Mouse (Mus musculus) cerebellum, adult 11-12 months (tissue): Measurements from ENCODE around the gene Ybx1.

Source experiments
- DNase-seq: peaks from one replicate; pipeline ENCODE4 v3.0.0; 2022

Gene Ybx1

DNA sequence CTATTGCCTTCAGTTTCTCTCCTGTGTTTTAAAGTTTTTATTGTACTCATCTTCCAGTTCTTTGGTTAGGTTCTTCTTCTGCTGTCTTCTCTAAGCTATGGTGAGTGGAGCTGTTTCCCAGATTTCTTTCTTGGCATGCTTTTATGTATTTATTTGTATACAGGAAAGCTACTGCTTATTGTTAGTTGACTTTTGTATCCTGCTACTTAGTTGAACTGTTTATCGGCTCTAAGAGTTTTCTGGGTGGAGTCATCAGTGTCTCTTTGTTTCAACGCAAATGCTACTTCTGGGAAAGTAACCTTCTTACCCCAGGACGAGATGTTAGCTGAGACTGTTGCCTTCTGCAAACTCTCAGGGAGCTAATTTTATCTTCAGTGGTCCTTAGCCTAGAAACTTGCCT, 30.9 kb downstream of the Ybx1 start:
- DNase-seq = no peak

DNA sequence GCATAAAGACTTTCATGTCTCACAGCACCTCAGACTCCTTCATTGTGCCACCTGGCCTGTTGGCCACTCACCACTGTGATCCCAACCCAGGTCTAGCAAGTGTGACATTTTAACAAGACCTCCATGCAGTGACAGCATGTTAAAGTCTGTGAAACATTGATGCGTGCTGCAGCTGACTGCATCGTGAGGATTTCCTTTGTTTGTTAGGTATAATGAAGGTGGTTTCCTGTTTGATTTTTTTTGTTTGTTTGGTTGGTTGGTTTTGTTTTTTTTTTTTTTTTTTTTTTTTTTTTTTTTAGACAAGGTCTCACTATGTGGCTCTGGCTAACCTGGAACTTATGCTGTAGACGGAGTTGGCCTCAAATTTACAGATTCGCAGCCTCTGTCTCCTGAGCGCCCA, 31.9 kb downstream of the Ybx1 start:
- no peak for DNase-seq

DNA sequence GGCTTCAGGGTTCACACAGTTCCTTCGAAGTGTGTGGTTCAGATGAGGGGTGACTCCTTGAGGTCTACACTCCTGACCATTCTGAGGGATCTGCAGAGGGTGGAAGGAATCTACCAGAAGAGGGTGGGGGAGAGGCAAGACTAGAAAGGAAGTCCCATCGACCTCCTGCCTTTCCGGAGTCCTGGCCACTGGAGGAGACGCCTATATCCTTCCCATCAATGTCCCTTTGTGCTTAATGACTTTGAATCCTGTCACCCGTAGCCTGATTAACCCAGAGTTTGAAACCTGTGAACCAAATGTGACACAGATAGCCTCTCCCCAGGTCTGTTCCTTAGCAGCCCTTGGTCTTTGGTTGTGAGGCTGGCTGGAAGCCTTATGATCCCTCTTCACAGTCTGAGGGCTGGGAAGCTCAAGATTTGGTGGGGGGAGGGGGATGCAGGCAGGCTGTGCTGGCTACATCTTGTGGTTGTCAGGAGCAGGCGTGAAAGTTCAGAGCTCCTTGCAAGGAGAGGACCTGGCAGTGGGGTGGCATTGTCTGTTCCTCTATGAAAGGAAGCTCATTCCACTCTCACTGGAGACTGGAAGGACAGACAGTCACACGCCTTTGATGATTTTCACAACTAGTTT, 33.2 kb downstream of the Ybx1 start:
- no peak for DNase-seq

DNA sequence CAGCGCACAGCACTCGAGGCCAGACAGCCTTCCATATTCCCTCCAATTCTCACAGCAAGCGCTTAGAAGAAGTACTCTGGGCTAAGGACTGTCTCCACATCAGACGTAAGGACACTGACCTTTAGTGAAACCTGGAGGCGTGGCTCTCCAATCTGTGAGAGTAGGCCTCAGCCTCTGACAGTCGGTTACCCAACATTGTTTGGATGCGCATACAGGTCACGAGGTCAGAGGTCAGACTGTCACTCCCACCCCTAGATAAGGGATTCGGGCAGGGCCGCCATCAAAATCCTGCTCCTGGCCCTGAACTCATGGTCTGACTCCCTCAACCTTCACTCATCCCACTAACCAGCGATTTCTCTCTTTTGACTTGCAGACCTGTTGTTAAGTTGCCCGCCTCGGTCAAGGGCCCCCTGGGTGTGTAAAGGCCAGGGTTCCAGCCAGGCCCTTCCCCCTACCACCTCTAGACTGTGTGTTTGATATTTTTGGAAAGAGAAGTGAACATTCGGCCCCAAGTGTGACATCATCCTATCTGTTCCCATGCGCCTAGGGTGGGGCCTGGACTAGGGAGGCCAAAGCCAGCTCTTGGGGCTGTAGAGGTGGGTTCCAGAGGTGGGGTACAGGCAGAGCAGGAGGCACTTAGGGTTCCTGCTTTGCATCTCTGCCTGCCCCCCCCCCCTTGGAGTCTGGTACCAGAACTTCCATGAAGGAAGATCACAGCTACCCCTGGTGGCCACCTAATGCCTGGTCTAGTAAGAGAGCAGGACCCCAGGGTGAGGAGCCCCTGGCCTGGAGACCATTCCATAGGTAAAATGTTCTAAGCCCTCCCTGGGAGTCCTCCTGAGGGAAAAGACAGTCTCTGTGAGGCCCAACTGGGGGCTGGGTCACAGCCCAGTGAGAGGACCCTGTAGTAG, 34.8 kb downstream of the Ybx1 start:
- DNase-seq = no peak

DNA sequence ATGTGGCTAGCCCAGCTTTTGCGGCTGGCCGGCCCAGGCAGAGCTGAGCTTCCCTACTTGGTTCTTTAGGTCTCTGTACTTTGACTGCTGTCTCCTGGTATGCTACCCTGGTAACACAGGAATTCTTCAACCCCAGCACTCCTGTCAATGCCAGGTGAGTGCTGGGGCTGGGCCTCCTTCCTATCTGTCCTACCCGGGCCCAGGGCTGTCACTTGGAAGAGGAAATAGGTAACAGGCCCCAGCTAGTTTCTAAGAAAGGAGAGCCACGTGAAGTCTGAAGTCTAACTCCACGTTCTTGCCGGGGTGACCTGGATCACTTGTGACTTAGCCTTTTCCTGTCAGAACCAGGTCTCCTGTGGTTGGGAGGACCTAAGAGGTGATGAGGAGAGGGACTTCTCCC, 37.3 kb downstream of the Ybx1 start:
- DNase-seq = no peak

DNA sequence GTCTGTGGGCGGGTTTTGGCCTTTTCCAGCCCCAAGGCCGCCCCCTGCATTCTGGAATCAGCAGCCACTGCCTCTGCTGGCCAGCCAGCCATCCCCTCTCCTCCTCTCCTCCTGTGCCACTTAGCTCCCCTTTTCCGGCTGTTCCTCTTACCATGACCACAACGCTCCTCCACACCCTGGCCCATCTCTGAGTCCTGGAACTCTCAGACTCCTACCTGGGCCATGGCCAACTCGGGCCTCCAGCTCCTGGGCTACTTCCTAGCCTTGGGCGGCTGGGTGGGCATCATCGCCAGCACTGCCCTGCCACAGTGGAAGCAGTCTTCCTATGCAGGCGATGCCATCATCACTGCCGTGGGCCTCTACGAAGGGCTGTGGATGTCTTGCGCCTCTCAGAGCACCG, 39.1 kb downstream of the Ybx1 start, which contains the start of gene Cldn19:
Cldn19 (plus strand) TSS at position 64 of the 400 bp plus-strand sequence.
- no peak for DNase-seq

DNA sequence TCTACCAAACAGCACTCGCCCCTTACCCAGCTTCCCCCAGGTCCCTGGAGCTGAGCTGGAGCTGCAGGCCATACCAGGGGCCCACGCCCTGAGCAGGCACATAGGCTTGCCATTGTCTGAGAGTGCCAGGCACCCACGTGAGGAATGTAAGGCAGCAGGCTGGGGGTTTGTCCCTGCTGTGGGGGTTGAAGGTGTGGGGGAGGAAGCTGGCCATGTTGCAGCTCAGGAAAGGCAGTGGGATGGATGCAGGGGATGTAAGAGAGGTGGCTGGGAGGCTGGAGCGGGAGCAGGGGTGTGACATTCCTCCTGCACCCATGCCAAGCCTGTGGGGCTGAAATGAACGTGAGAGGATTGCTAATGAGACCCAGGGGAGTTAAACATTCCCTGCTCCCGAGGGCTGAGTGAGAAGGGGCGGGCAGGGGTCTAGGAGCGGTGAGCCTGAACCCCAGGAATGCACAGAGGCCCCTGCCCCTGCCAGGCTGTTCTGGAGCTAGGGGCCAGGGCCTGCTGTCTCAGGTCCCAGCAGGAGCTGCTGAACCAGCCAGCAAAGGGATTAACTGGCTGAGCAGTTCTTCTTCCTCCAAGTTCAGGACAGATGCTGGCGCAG, 40.3 kb downstream of the Ybx1 start:
- no peak for DNase-seq

DNA sequence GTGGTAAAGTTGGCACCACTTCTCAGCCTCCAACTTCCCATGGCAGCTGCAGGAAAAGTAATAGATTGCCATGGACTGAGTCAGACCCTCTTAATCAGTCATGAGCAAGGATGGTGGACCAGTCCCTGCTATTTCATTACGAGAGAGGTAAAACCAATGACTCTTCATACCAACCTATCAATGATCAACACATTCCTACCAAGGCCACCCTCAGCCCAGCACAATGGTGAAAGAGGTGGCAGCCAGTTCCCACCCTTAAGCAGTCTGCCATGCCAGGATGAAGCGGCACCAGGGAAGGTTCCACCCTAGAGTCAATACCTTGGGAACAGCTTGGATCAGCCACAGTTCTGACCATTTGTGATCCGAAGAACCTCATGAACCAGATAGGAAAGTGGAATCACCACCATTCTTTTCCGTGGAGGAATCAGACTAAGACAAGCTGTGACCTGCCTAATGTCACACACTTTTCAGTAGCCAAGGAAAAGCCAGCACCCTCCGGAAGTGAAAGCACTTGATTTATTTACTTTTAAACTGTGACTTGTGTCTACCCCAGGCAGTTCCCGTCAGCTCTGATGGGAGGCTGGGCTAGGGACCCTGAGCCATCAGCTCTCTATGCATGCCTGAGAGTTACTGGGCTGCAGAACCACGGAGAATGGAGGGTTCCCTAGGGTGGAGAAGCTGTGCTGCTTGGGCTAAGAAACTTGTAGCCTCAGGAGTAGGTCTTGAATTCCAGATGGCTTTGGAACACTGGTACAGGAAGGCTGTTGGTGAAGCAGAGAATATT, 42.2 kb downstream of the Ybx1 start:
- DNase-seq = no peak

DNA sequence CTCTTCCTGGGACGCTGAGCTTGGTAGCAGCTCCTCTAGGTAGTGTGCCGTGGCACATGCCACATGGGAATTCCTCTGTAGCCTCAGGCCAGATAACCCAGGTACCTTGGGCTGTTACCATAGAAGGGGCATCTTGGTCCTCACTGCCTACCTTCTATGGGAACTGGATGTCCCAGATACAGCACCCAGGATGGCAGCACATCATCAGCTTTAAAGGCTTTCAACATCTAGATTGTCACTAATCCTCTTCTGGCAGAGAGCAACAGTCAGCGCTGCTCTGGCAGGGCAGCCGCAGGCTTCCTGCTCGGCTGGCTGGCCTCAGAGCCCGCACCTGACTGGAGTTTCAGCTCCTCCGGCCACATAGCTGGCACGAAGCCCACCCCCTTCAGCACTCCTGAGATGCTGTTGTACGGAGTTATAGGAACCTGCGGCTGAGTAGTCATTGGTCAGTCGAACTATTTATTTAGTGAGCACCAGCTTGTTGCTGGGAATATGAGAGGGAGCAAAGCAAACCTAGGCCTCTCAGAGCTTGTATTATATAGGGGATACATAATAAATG, 45.9 kb downstream of the Ybx1 start:
- DNase-seq = no peak

DNA sequence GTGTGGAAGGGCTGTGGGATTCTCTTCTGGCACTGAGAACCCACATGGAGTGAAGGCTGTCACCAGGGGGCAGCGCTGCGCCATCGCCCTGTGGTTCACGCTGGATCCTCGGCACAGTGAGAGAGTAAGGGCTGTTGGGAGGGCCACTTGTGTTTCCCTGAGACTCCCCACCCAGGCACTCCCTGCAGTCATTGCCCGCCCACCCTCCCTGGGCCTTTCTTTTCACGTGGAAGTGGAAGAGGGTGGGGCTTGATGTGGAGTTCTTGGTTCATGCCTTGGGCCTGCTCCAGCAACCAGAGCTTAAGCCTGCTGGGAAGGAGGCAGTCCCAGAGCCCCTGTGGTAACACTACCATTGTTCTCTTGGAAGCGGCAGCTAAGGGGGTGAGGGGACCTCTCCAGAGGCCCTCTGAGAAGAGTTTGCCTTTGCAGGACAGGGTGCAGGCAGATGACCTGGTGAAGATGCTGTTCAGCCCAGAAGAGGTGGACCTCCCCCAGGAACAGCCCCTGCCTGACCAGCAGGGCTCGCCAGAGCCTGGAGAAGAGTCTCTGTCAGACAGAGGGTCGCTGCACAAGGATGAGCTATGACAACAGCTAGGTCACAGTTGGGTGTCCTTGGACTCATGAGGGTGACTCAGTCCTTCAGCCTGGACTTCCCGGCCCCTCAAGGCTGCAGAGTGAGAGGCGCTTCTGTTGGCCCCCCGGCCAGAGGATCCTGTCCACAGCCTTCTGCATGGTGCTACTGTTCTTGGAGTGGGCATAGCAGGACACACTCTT, 46.8 kb downstream of the Ybx1 start:
- no peak for DNase-seq

DNA sequence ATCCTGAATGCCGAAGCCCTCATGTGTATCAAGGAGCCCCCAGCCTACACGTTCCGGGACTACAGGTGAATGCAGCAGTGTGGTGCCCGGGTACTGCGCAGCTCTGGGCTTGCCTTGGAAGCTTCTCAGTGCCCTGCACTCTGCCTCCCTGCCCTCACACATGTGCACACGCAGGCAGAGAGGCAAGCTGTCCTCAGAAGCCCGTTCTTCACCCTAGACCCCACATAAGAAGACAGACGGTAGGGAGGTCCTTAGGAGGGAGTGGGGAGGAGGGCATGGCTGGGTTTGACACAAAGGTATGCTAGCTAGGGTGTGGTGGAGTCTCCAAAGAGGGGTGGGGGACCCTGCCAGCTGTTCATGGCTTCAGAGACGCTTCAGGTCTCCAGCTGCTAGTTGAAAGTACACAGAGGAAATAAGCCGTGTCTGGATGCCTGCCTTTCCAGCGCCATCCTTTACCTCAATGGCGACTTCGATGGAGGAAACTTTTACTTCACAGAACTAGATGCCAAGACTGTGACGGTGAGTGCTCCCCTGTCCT, 47.6 kb downstream of the Ybx1 start:
- DNase-seq = no peak

DNA sequence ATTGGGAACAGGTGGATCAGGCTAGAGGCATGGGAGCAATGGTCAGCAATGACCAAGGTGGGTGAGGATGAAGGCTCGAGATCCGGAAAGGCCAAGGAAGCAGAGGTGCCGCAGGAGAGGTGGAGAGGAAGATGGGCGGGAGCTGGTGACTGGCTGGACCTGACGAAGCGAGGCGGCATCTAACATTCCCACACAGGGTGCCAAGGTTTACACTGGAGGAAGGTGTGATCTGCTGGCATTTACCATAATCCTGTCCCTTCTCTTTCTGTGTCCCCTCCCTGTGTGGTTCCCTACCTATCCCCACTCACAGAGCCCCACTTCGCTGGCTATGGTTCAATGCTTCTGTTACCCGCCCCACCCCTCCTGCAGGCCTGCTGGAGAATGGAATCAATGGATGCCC, 48.4 kb downstream of the Ybx1 start:
- DNase-seq = no peak

DNA sequence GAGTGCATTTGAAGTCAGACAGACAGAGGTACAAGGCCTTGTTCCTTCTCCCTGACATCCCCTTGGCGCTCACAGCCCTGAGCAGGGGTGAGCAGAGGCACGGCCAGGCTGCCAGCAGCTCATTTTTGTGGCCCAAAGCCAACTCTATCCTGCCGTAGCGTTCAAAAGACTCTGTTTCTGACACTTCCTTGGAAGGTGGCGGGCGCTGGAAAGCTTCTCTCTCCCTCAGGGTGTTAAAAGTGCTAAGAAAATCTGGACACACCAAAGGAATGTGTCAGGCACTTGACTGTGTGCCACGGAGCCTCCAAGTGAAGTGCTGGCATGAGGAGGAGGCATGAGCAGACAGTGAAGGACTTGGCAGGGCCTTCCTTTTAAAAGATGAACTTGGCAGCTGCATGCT, 48.8 kb downstream of the Ybx1 start:
- peak; percentile 50 for DNase-seq

DNA sequence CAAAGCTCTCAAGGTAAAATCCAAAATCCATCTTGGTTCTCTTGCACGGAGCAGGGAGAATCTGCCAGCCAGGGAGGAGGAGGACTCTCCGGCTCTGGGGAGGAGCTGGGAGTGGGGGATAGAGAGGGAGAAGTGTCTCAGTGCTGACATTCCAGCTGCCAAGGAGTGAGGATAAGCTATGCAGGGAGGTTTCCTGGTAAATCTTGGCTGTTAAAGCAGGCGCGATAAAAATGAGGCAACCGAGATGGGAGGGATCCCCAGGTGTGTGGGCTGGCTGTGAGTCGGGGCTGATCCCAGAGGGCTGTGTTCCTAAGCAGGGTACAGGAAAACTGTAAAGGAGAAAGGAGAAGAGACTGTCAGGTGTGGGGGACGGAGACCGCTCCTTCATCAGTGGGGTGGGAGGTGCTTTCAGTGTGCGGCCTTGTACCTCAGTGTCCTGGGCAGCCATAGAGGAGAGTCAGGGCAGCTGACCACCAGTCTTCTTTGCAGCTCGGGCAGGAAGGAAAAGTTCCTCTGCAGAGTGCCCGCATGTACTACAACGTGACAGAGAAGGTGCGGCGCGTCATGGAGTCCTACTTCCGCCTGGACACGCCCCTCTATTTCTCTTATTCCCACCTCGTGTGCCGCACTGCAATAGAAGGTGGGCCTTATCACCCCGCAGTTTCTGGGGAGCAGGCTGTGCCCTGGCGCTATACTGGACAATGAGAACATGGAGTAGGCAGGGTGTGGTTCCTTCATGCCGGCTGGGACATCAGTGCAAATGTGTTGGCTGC, 49.8 kb downstream of the Ybx1 start:
- no peak for DNase-seq

DNA sequence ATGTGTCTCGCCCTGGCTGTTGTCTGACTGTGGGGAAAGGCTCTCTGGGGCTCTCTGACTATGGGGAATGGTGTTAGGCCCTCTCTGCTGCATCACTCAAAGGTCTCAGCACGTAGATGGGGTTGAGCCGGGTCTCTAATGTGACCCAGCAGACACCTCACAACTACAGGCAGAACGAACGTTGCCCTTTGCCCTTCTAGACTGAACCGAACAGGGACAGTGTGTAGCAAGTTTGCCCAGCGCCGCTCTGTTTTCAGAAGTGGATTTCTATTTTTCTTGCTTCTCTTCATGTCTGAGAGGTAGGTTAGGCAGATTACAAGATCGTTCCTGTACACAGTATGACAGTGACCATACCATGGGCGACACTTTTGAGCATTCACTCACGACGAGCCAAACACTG, 51.8 kb downstream of the Ybx1 start:
- no peak for DNase-seq

DNA sequence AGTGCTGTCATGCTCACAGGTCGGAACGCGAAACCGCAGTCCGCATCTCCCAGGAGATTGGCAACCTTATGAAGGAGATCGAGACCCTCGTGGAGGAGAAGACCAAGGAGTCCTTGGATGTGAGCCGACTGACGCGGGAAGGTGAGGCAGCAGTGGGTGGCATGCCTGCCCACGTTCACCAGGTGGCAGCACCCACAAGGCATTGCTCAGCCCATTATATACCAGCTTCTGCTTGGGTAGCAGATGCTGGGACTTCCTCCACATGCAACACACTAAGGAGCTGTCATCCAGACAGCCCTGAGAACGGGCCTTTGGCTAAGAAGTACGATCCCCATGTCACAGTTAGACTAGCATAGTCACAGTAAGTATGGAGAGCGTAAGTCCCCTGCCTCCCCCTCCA, 52.7 kb downstream of the Ybx1 start:
- DNase-seq = no peak

DNA sequence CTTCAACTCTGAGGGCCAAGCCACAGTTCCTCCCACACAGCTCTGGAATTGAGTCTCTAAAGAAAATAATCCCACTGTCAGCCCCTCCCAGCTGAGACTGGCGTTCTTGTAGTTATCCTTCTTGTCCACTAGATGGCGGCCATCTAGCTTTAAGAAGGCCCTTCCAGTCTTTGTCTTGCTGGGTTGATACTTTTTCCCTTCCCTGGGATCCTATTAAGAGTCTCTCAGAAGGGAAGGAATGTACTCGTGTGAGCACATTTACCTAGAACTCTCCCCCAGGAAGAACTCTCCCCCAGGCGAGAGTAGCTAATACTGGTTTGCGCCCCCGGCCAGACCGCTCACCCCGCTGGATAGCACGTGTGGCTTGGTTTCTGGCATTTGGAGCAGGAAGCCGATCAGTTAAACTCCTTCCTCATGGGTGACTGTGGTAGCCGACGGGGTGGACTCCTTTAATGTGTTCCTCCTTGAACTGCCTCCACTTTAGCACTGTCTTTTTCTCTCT, 55.2 kb downstream of the Ybx1 start:
- no peak for DNase-seq

DNA sequence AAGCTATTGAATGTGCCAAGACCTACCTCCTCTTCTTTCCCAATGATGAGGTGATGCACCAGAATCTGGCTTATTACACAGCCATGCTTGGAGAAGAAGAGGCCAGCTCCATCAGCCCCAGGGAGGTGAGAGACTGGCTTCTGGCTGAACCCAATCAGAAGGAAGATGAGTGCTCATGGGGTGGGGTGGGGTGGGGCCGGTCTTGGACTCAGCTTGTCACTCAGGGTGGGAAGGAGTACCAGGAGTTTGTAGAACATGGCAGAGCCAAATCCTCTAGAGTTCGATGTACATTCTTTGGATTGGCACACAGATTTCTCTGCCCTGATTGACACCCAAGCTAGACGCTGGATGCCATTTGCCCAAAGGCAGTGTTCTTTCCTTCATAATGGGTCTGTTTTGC, 55.7 kb downstream of the Ybx1 start:
- DNase-seq = no peak

DNA sequence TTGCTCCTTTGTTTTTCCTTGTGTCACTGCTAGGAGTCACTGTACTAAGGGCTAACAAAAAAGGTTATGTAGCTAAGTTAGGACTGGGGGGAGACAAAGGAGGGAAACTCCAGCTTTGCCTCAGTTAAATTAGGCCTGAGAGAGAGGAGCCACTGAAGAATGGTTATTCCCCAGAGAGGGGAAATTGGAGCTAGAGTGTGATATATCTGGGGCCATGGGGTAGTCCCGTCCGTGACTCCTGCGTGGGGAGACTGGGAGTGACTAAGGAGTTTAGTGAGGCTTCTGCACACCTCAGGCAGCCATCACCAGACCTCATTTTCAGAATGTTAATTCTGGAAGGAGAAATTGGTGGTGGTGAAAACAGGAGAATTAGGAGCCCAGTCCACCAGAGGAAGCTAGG, 60.1 kb downstream of the Ybx1 start:
- DNase-seq = no peak

DNA sequence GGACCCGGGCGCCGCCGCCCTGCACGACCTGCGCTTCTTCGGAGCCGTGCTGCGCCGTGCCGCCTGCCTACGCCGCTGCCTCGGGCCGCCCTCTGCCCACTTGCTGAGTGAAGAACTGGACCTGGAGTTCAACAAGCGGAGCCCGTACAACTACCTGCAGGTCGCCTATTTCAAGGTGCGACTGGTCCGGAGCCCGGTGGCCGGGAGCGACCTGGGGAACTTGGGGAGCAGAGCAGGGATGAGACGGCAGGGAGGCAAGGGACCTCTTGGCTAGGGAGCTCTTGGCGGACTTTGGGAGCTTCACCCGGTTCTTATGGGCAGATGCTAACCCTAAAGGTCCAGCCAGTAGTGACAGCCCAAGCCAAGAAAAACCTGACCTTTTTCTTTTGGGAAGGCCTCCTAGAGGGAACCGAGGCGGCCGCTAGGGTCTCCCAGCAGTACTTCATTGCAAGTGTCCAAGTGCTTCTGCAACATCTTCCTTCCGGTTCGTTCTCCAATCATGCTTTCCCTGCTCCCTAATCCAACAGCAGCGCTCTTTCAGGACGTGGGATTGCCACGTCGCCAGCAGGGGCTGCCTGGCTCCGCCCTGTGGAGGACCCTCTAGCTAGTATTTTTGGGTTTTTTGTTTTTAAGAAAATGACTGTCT, 61.0 kb downstream of the Ybx1 start:
- peak; percentile 64 for DNase-seq
